Mouse (Mus musculus): ENCODE results near the gene Pth1r. TPM values are rescaled to one million over a fixed set of nuclear protein-coding genes. Genes with fewer than 3 reads are reported as not detected.

Pth1r gene
- total and polyA plus RNA-seq, 3 experiments, result 0.15 to 0.77 TPM; not detected in 1

DNA sequence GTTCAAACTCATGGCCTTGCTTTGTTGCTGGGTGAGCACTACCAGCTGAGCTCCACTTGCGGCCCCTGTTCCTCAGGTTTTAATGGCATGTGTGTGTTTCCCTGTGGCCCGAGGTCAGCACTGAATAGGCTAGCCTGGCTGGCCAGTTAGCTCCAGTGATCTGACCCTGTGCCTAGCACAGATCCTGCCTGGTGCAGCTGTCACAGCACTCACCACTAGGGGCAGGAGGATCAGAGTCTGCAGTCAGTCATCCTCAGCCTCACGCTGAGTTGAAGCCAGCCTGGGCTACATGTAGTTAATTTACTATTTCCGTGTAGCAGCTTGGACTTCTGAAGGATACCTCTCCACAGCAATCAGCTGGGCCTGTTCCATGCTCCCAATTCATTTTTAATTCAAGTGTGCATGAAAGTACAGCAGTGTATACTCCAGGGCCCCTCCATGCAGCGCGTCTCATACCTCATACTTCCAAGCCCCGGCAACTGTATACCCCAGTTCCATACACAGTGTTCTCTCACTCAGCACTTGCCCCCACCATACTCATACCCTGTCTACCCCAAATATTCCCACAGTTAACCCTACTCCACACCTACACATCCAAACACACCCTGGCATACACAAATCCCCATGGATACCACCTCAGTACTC is 74.4 kb downstream of the Pth1r start:
- no peak overlapping the region for H3K4me3 ChIP-seq (ENCODE audit: control insufficient read depth in 1 of 2, insufficient read depth in 1 of 2, low read depth in 2 of 2, low read length in 2 of 2)
- no peaks in the 10 kb centered on the region for H3K9me3 ChIP-seq (replicated peaks; ENCODE audit: insufficient read depth, low read length)
- no peaks in the 10 kb centered on the region for H3K27me3 ChIP-seq (ENCODE audit: control insufficient read depth in 1 of 2, insufficient read depth in 2 of 2, low read length in 2 of 2)
- no peak overlapping the region for H3K27ac ChIP-seq (ENCODE audit: control insufficient read depth, low read depth, low read length)
- peaks cover 0 to 13% of the 10 kb centered on the region in 2 experiments; a peak in 2 of 4 replicates for H3K36me3 ChIP-seq (ENCODE audit: control insufficient read depth in 1 of 2, insufficient read depth in 2 of 2, low read length in 2 of 2)
- peaks cover 2 to 24% of the 10 kb centered on the region in 2 experiments; a peak in 2 of 4 replicates for H3K4me1 ChIP-seq (ENCODE audit: control insufficient read depth in 1 of 2, insufficient read depth in 2 of 2, low read length in 2 of 2)
- TF ChIP-seq POLR2AphosphoS2 (IDR thresholded peaks at IDR 0.05; ENCODE audit: low read length) (no peak), CTCF (IDR thresholded peaks at IDR 0.05 in 2 of 3, conservative IDR thresholded peaks at IDR 0.05 in 1 of 3; ENCODE audit: control insufficient read depth in 1 of 3, insufficient read depth in 1 of 3, low read depth in 2 of 3, low read length in 3 of 3, poor library complexity in 1 of 3, severe bottlenecking in 1 of 3) (peak; percentile 54 to 67 (median 63))
- no peak overlapping the region for H3K9ac ChIP-seq (ENCODE audit: control insufficient read depth, low read depth, low read length, poor library complexity, severe bottlenecking)
- H3K79me2 ChIP-seq (ENCODE audit: control insufficient read depth, insufficient read depth, low read length, poor library complexity), result 0 out of 2 replicates have a peak, but pooled peaks cover 1% of the 10 kb centered on the region
- peak; percentile 43 for DNase-seq (ENCODE audit: low read depth, low spot score)

Other genes starting within 250 kb of the Pth1r start
- 28.2 and 36.8 TPM in 2 replicates for gene Setd2, start 214.5 kb downstream of the Pth1r start, total RNA-seq (2012; rRNA removed)
- 100 to 1,000 TPM in 1 of 2 experiments, 10 to 100 TPM in 1; 59.2 to 105 TPM for gene Setd2, start 214.5 kb downstream of the Pth1r start, polyA plus RNA-seq (2012; ENCODE audit: insufficient read depth in 1 of 2, insufficient read length in 2 of 2, low read depth in 1 of 2, low replicate concordance in 2 of 2, missing spikeins in 1 of 2)
- gene Nradd, start 122.7 kb downstream of the Pth1r start, total RNA-seq (2012; rRNA removed), result 0.33 and 0.58 TPM in 2 replicates
- gene Nradd, start 122.7 kb downstream of the Pth1r start, polyA plus RNA-seq (2012; ENCODE audit: insufficient read depth in 1 of 2, insufficient read length in 2 of 2, low read depth in 1 of 2, low replicate concordance in 2 of 2, missing spikeins in 1 of 2), result 1 to 10 TPM in 1 of 2 experiments, not detected in 1; 1.1 TPM
- gene Nbeal2, start 93.0 kb downstream of the Pth1r start, total RNA-seq (2012; rRNA removed), result 7.0 and 9.3 TPM in 2 replicates
- 10 to 100 TPM in 1 of 2 experiments, not detected in 1; 17.2 TPM for gene Nbeal2, start 93.0 kb downstream of the Pth1r start, polyA plus RNA-seq (2012; ENCODE audit: insufficient read depth in 1 of 2, insufficient read length in 2 of 2, low read depth in 1 of 2, low replicate concordance in 2 of 2, missing spikeins in 1 of 2)
- 122 and 129 TPM in 2 replicates for gene Ccdc12, start 90.6 kb downstream of the Pth1r start, total RNA-seq (2012; rRNA removed)
- gene Ccdc12, start 90.6 kb downstream of the Pth1r start, polyA plus RNA-seq (2012; ENCODE audit: insufficient read depth in 1 of 2, insufficient read length in 2 of 2, low read depth in 1 of 2, low replicate concordance in 2 of 2, missing spikeins in 1 of 2), result 100 to 1,000 TPM in 1 of 2 experiments, not detected in 1; 112 TPM
- gene Myl3, start 5.3 kb downstream of the Pth1r start, total RNA-seq (2012; rRNA removed), result not detected in 2 replicates
- not detected for gene Myl3, start 5.3 kb downstream of the Pth1r start, polyA plus RNA-seq (2012; ENCODE audit: insufficient read depth in 1 of 2, insufficient read length in 2 of 2, low read depth in 1 of 2, low replicate concordance in 2 of 2, missing spikeins in 1 of 2)
- not detected in 2 replicates for gene Prss42, start 51.0 kb upstream of the Pth1r start, total RNA-seq (2012; rRNA removed)
- not detected for gene Prss42, start 51.0 kb upstream of the Pth1r start, polyA plus RNA-seq (2012; ENCODE audit: insufficient read depth in 1 of 2, insufficient read length in 2 of 2, low read depth in 1 of 2, low replicate concordance in 2 of 2, missing spikeins in 1 of 2)
- not detected in 2 replicates for gene Prss44, start 66.8 kb upstream of the Pth1r start, total RNA-seq (2012; rRNA removed)
- gene Prss44, start 66.8 kb upstream of the Pth1r start, polyA plus RNA-seq (2012; ENCODE audit: insufficient read depth in 1 of 2, insufficient read length in 2 of 2, low read depth in 1 of 2, low replicate concordance in 2 of 2, missing spikeins in 1 of 2), result not detected
- gene Prss43, start 79.5 kb upstream of the Pth1r start, total RNA-seq (2012; rRNA removed), result not detected in 2 replicates
- not detected for gene Prss43, start 79.5 kb upstream of the Pth1r start, polyA plus RNA-seq (2012; ENCODE audit: insufficient read depth in 1 of 2, insufficient read length in 2 of 2, low read depth in 1 of 2, low replicate concordance in 2 of 2, missing spikeins in 1 of 2)
- not detected in 2 replicates for gene Prss45, start 87.4 kb upstream of the Pth1r start, total RNA-seq (2012; rRNA removed)
- gene Prss45, start 87.4 kb upstream of the Pth1r start, polyA plus RNA-seq (2012; ENCODE audit: insufficient read depth in 1 of 2, insufficient read length in 2 of 2, low read depth in 1 of 2, low replicate concordance in 2 of 2, missing spikeins in 1 of 2), result not detected
- not detected in 2 replicates for gene Prss46, start 97.4 kb upstream of the Pth1r start, total RNA-seq (2012; rRNA removed)
- not detected for gene Prss46, start 97.4 kb upstream of the Pth1r start, polyA plus RNA-seq (2012; ENCODE audit: insufficient read depth in 1 of 2, insufficient read length in 2 of 2, low read depth in 1 of 2, low replicate concordance in 2 of 2, missing spikeins in 1 of 2)
- not detected in 2 replicates for gene Prss50, start 110.8 kb upstream of the Pth1r start, total RNA-seq (2012; rRNA removed)
- not detected for gene Prss50, start 110.8 kb upstream of the Pth1r start, polyA plus RNA-seq (2012; ENCODE audit: insufficient read depth in 1 of 2, insufficient read length in 2 of 2, low read depth in 1 of 2, low replicate concordance in 2 of 2, missing spikeins in 1 of 2)
- not detected in 2 replicates for gene Als2cl, start 132.7 kb upstream of the Pth1r start, total RNA-seq (2012; rRNA removed)
- under 1 TPM in 1 of 2 experiments, not detected in 1; 0.21 TPM for gene Als2cl, start 132.7 kb upstream of the Pth1r start, polyA plus RNA-seq (2012; ENCODE audit: insufficient read depth in 1 of 2, insufficient read length in 2 of 2, low read depth in 1 of 2, low replicate concordance in 2 of 2, missing spikeins in 1 of 2)
- gene Tmie, start 133.0 kb upstream of the Pth1r start, total RNA-seq (2012; rRNA removed), result not detected in 2 replicates
- not detected for gene Tmie, start 133.0 kb upstream of the Pth1r start, polyA plus RNA-seq (2012; ENCODE audit: insufficient read depth in 1 of 2, insufficient read length in 2 of 2, low read depth in 1 of 2, low replicate concordance in 2 of 2, missing spikeins in 1 of 2)
- gene Fam240a, start 169.7 kb upstream of the Pth1r start, total RNA-seq (2012; rRNA removed), result not detected in 2 replicates
- gene Fam240a, start 169.7 kb upstream of the Pth1r start, polyA plus RNA-seq (2012; ENCODE audit: insufficient read depth in 1 of 2, insufficient read length in 2 of 2, low read depth in 1 of 2, low replicate concordance in 2 of 2, missing spikeins in 1 of 2), result not detected
- gene Tdgf1, start 199.0 kb upstream of the Pth1r start, total RNA-seq (2012; rRNA removed), result not detected in 2 replicates
- gene Tdgf1, start 199.0 kb upstream of the Pth1r start, polyA plus RNA-seq (2012; ENCODE audit: insufficient read depth in 1 of 2, insufficient read length in 2 of 2, low read depth in 1 of 2, low replicate concordance in 2 of 2, missing spikeins in 1 of 2), result not detected
- not detected in 2 replicates for gene Lrrc2, start 204.4 kb upstream of the Pth1r start, total RNA-seq (2012; rRNA removed)
- under 1 TPM in 1 of 2 experiments, not detected in 1; 0.07 TPM for gene Lrrc2, start 204.4 kb upstream of the Pth1r start, polyA plus RNA-seq (2012; ENCODE audit: insufficient read depth in 1 of 2, insufficient read length in 2 of 2, low read depth in 1 of 2, low replicate concordance in 2 of 2, missing spikeins in 1 of 2)
- gene Rtp3, start 243.4 kb upstream of the Pth1r start, total RNA-seq (2012; rRNA removed), result not detected in 2 replicates
- not detected for gene Rtp3, start 243.4 kb upstream of the Pth1r start, polyA plus RNA-seq (2012; ENCODE audit: insufficient read depth in 1 of 2, insufficient read length in 2 of 2, low read depth in 1 of 2, low replicate concordance in 2 of 2, missing spikeins in 1 of 2)